Mouse (Mus musculus) hindbrain, embryonic 15.5 days (tissue): Measurements from ENCODE around the gene Zfp936. TPM values are rescaled to one million over a fixed set of nuclear protein-coding genes. Genes with fewer than 3 reads are reported as not detected.
"Not testable (repeated sequence)": the region's sequence is repeated elsewhere in the genome, so short reads cannot be mapped to it uniquely, and the experiment has no call there.

Experiments
- ATAC-seq: fragments of 200-750 bp; cut with Nextera tagmentation; 2 replicates; pipeline ENCODE4 v1.8.0; 2017; ENCODE audit warnings: low read depth, moderate number of reproducible peaks, moderate TSS enrichment; ENCODE audit not compliant: low FRiP score
- H3K27ac ChIP-seq: fragments of 300-500 bp; sonication (generic); replicated peaks from 2 replicates; pipeline ENCODE4 v1.5.1; 2015; ENCODE audit warnings: mild to moderate bottlenecking, inconsistent platforms
- H3K27me3 ChIP-seq: fragments of 300-500 bp; sonication (generic); 2 replicates; pipeline ENCODE4 v1.6.1; 2015; ENCODE audit warnings: control low read depth, inconsistent platforms
- H3K36me3 ChIP-seq: fragments of 300-500 bp; sonication (generic); 2 replicates; pipeline ENCODE4 v1.6.1; 2015; ENCODE audit warnings: control low read depth, inconsistent platforms
- H3K4me1 ChIP-seq: fragments of 300-500 bp; sonication (generic); replicated peaks from 2 replicates; pipeline ENCODE4 v1.6.1; 2015; ENCODE audit warnings: control low read depth, inconsistent platforms
- H3K4me2 ChIP-seq: fragments of 300-500 bp; sonication (generic); 2 replicates; pipeline ENCODE4 v1.6.1; 2015; ENCODE audit warnings: moderate library complexity, mild to moderate bottlenecking, inconsistent platforms
- H3K4me3 ChIP-seq: fragments of 300-500 bp; sonication (generic); 2 replicates; pipeline ENCODE4 v1.5.1; 2015; ENCODE audit warnings: mild to moderate bottlenecking, inconsistent platforms
- H3K9ac ChIP-seq: fragments of 300-500 bp; sonication (generic); 2 replicates; pipeline ENCODE4 v1.6.1; 2015; ENCODE audit warnings: inconsistent platforms
- H3K9me3 ChIP-seq: fragments of 300-500 bp; sonication (generic); 2 replicates; pipeline ENCODE4 v1.6.1; 2016; ENCODE audit warnings: control low read depth, inconsistent platforms
- WGBS: fragments of 180-500 bp; shearing (Covaris S2); methylation state at CpG from one replicate; pipeline ENCODE4 v1.1.7; 2015; 5-methylcytosine and 5-hydroxymethylcytosine counted together
- microRNA-seq: library from miRNA; unstranded; fragments of <30 nt; microRNA quantifications from one replicate; pipeline ENCODE4, GENCODE M21; 2016
- polyA plus RNA-seq: library from polyadenylated mRNA; unstranded; fragments of >200 nt; fragmentation: Nextera tagmentation; extraction: Ambion mirVana; gene quantifications from 2 replicates; pipeline ENCODE4 v1.2.1, GENCODE M21; 2015

Gene Zfp936
- polyA plus RNA-seq, result not detected in 2 replicates

GRCm38 (mm10) chr7:43113929-43114328, at the start of gene Zfp936:
Gene Zfp936, plus strand, starts transcription at chr7:43114229.
- H3K4me1 ChIP-seq, H3K36me3 ChIP-seq, H3K4me2 ChIP-seq, ATAC-seq, H3K9ac ChIP-seq, H3K27me3 ChIP-seq, H3K27ac ChIP-seq, H3K9me3 ChIP-seq, H3K4me3 ChIP-seq: not testable (repeated sequence)
- WGBS, result 80% methylated on average over 10 of the region's 10 CpGs

GRCm38 (mm10) chr7:43077831-43078230, 36.2 kb upstream of the Zfp936 start:
- no peak overlapping the region for H3K9ac ChIP-seq
- no peak for ATAC-seq
- no peaks in the 10 kb centered on the region for H3K27me3 ChIP-seq
- no peak overlapping the region for H3K27ac ChIP-seq
- no peaks in the 10 kb centered on the region for H3K4me1 ChIP-seq
- 90% methylated on average over 8 of the region's 8 CpGs for WGBS
- 0 out of 2 replicates have a peak, but pooled peaks cover 9% of the 10 kb centered on the region for H3K9me3 ChIP-seq
- H3K36me3 ChIP-seq, result no peaks in the 10 kb centered on the region
- no peak overlapping the region for H3K4me3 ChIP-seq
- H3K4me2 ChIP-seq, result no peak overlapping the region

GRCm38 (mm10) chr7:43128691-43129090, 14.7 kb downstream of the Zfp936 start:
- H3K9me3 ChIP-seq, result peaks cover 49% of the 10 kb centered on the region
- not testable (repeated sequence) for H3K36me3 ChIP-seq, H3K4me2 ChIP-seq, H3K27me3 ChIP-seq, H3K4me3 ChIP-seq, H3K27ac ChIP-seq, H3K9ac ChIP-seq, H3K4me1 ChIP-seq, ATAC-seq
- 92% methylated on average over 15 of the region's 15 CpGs for WGBS

GRCm38 (mm10) chr7:43164121-43164520, 50.1 kb downstream of the Zfp936 start:
- H3K9me3 ChIP-seq, result peaks cover 67% of the 10 kb centered on the region
- not testable (repeated sequence) for H3K4me2 ChIP-seq, H3K27me3 ChIP-seq, H3K9ac ChIP-seq, ATAC-seq, H3K4me3 ChIP-seq, H3K27ac ChIP-seq, H3K36me3 ChIP-seq, H3K4me1 ChIP-seq
- 78% methylated on average over 4 of the region's 4 CpGs for WGBS

GRCm38 (mm10) chr7:43167101-43167500, 53.1 kb downstream of the Zfp936 start:
- H3K9me3 ChIP-seq, result peaks cover 65% of the 10 kb centered on the region
- ATAC-seq, H3K4me2 ChIP-seq, H3K27ac ChIP-seq, H3K4me1 ChIP-seq, H3K4me3 ChIP-seq, H3K36me3 ChIP-seq, H3K27me3 ChIP-seq, H3K9ac ChIP-seq: not testable (repeated sequence)
- WGBS, result 84% methylated on average over 4 of the region's 4 CpGs

GRCm38 (mm10) chr7:43167811-43168210, 53.8 kb downstream of the Zfp936 start:
- peaks cover 58% of the 10 kb centered on the region for H3K9me3 ChIP-seq
- WGBS, result 83% methylated on average over 1 of the region's 1 CpGs
- H3K9ac ChIP-seq, H3K4me3 ChIP-seq, H3K36me3 ChIP-seq, H3K4me1 ChIP-seq, H3K4me2 ChIP-seq, H3K27ac ChIP-seq, ATAC-seq, H3K27me3 ChIP-seq: not testable (repeated sequence)

GRCm38 (mm10) chr7:43168212-43168611, 54.2 kb downstream of the Zfp936 start:
- not testable (repeated sequence) for H3K4me1 ChIP-seq

GRCm38 (mm10) chr7:43177003-43177702, 63.1 kb downstream of the Zfp936 start:
- no peak overlapping the region for H3K9ac ChIP-seq
- H3K4me2 ChIP-seq, result no peak overlapping the region
- H3K9me3 ChIP-seq, result peaks cover 42% of the 10 kb centered on the region
- no peaks in the 10 kb centered on the region for H3K36me3 ChIP-seq
- no peak overlapping the region for H3K4me3 ChIP-seq
- no peak overlapping the region for H3K27ac ChIP-seq
- WGBS, result 88% methylated on average over 14 of the region's 14 CpGs
- H3K27me3 ChIP-seq, result no peaks in the 10 kb centered on the region
- no peaks in the 10 kb centered on the region for H3K4me1 ChIP-seq
- peak; percentile 59; the same call in 1 of the 2 replicates for ATAC-seq

More at GRCm38 (mm10) chr7:43168212-43168611, 54.2 kb downstream of the Zfp936 start:
- not testable (repeated sequence) for H3K4me3 ChIP-seq, H3K4me2 ChIP-seq, H3K9ac ChIP-seq, H3K36me3 ChIP-seq, H3K27me3 ChIP-seq, ATAC-seq, H3K27ac ChIP-seq
- 49% methylated on average over 1 of the region's 1 CpGs for WGBS
- peaks cover 54% of the 10 kb centered on the region for H3K9me3 ChIP-seq

- 84% methylated on average over 7 of the region's 7 CpGs for WGBS
- not testable (repeated sequence) for H3K4me3 ChIP-seq, H3K36me3 ChIP-seq, H3K9ac ChIP-seq, H3K4me1 ChIP-seq, ATAC-seq, H3K4me2 ChIP-seq, H3K27me3 ChIP-seq, H3K9me3 ChIP-seq, H3K27ac ChIP-seq
These were observed 99.8 kb downstream of the Zfp936 start for GRCm38 (mm10) chr7:43213781-43214180.

Small RNAs within 50 kb of the gene (microRNA-seq; reads per million reads assigned to microRNA genes)
- not detected for gene Gm22707

Other genes starting within 250 kb of the Zfp936 start
- gene Gm2381, start 247.0 kb upstream of the Zfp936 start, polyA plus RNA-seq, result not detected in 2 replicates
- gene Vmn2r63, start 180.4 kb upstream of the Zfp936 start, polyA plus RNA-seq, result not detected in 2 replicates
- gene Gm9268, start 95.5 kb upstream of the Zfp936 start, polyA plus RNA-seq, result not detected in 2 replicates
- 18.8 and 21.0 TPM in 2 replicates for gene Zfp715, start 199.1 kb downstream of the Zfp936 start, polyA plus RNA-seq
- 0.30 and 0.38 TPM in 2 replicates for gene Siglecf, start 237.1 kb downstream of the Zfp936 start, polyA plus RNA-seq